Mouse (Mus musculus) heart, postnatal 0 days (tissue): ENCODE data around the gene Pagr1b. TPM values are rescaled to one million over a fixed set of nuclear protein-coding genes. Genes with fewer than 3 reads are reported as not detected.

Source experiments
- ATAC-seq: fragments of 200-750 bp; cut with Nextera tagmentation; 2 replicates; pipeline ENCODE4 v1.8.0; 2017; ENCODE audit warnings: low read depth, moderate number of reproducible peaks, moderate library complexity; ENCODE audit not compliant: insufficient read depth
- DNase-seq: peaks from one replicate; pipeline ENCODE4 v3.0.0-alpha.2; 2016; ENCODE audit warnings: low spot score
- H3K27ac ChIP-seq: fragments of 300-500 bp; sonication (generic); 2 replicates; pipeline ENCODE4 v1.5.1; 2014; ENCODE audit warnings: low read depth, mild to moderate bottlenecking
- H3K27me3 ChIP-seq: fragments of 300-500 bp; sonication (generic); 2 replicates; pipeline ENCODE4 v1.6.1; 2014; ENCODE audit warnings: low read length, mixed read lengths; ENCODE audit not compliant: control insufficient read depth, insufficient read depth
- H3K36me3 ChIP-seq: fragments of 300-500 bp; sonication (generic); replicated peaks from 2 replicates; pipeline ENCODE4 v1.6.1; 2014; ENCODE audit warnings: low read length, mixed read lengths; ENCODE audit not compliant: control insufficient read depth, insufficient read depth
- H3K4me1 ChIP-seq: fragments of 300-500 bp; sonication (generic); 2 replicates; pipeline ENCODE4 v1.6.1; 2014; ENCODE audit warnings: antibody characterized with exemption; ENCODE audit not compliant: control insufficient read depth, insufficient read depth
- H3K4me2 ChIP-seq: fragments of 300-500 bp; sonication (generic); 2 replicates; pipeline ENCODE4 v1.6.1; 2014; ENCODE audit warnings: low read depth, mild to moderate bottlenecking, low read length, moderate library complexity
- H3K4me3 ChIP-seq: fragments of 300-500 bp; sonication (generic); 2 replicates; pipeline ENCODE4 v1.5.1; 2014; ENCODE audit warnings: low read depth, low read length
- H3K9ac ChIP-seq: fragments of 300-500 bp; sonication (generic); replicated peaks from 2 replicates; pipeline ENCODE4 v1.6.1; 2014; ENCODE audit warnings: low read depth, low read length, mixed read lengths
- H3K9me3 ChIP-seq: fragments of 300-500 bp; sonication (generic); replicated peaks from 2 replicates; pipeline ENCODE4 v1.6.1; 2016; ENCODE audit warnings: low read length; ENCODE audit not compliant: control insufficient read depth
- CTCF ChIP-seq: IDR thresholded peaks from 2 replicates; pipeline ENCODE4 v1.5.1; 2016; ENCODE audit warnings: antibody characterized with exemption, control low read depth, low read depth
- EP300 ChIP-seq: IDR thresholded peaks from 2 replicates; pipeline ENCODE4 v1.6.1; 2016; ENCODE audit warnings: antibody characterized with exemption, low read depth
- WGBS: fragments of 180-500 bp; shearing (Covaris S2); extraction: QIAGEN DNeasy Blood & Tissue Kit; methylation state at CpG from one replicate; pipeline ENCODE4 v1.1.7; 2014; 5-methylcytosine and 5-hydroxymethylcytosine counted together
- polyA plus RNA-seq: library from polyadenylated mRNA; unstranded; fragments of >200 nt; fragmentation: Nextera tagmentation; extraction: Ambion mirVana; gene quantifications from 2 replicates; pipeline ENCODE4 v1.2.1, GENCODE M21; 2015
- total RNA-seq: library from RNA; depleted of rRNA; stranded (reverse); fragments of >200 nt; gene quantifications from 2 replicates; pipeline ENCODE4 v1.2.3, GENCODE M21; 2014; ENCODE audit warnings: low replicate concordance

The Pagr1b gene
- total and polyA plus RNA-seq, 2 experiments from 2014 or later = not detected

GRCm38 (mm10) chr7:127003620-127004019, 12.7 kb downstream of the Pagr1b start:
- no peak overlapping the region for H3K4me2 ChIP-seq
- no peak overlapping the region for H3K9ac ChIP-seq
- 82% methylated on average over 5 of the region's 5 CpGs for WGBS
- H3K9me3 ChIP-seq = no peaks in the 10 kb centered on the region
- H3K4me3 ChIP-seq = no peak overlapping the region
- no peak overlapping the region for H3K27ac ChIP-seq
- H3K4me1 ChIP-seq = peaks cover 14% of the 10 kb centered on the region; the same call in 1 of the 2 replicates
- ATAC-seq (no peak), DNase-seq (no peak)
- TF ChIP-seq CTCF (no peak), EP300 (no peak)
- no peaks in the 10 kb centered on the region for H3K27me3 ChIP-seq
- H3K36me3 ChIP-seq = peaks cover 6% of the 10 kb centered on the region

GRCm38 (mm10) chr7:126999568-126999967, 16.7 kb downstream of the Pagr1b start:
- 67% methylated on average over 10 of the region's 10 CpGs for WGBS

GRCm38 (mm10) chr7:126996449-126996848, 19.8 kb downstream of the Pagr1b start:
- H3K9ac ChIP-seq = no peak overlapping the region
- no peaks in the 10 kb centered on the region for H3K9me3 ChIP-seq
- peaks cover 42% of the 10 kb centered on the region for H3K36me3 ChIP-seq
- H3K4me1 ChIP-seq = no peaks in the 10 kb centered on the region
- no peak overlapping the region for H3K27ac ChIP-seq
- no peaks in the 10 kb centered on the region for H3K27me3 ChIP-seq
- WGBS = 81% methylated on average over 4 of the region's 4 CpGs
- DNase-seq (no peak), ATAC-seq (no peak)
- no peak overlapping the region for H3K4me3 ChIP-seq
- TF ChIP-seq EP300 (no peak), CTCF (peak; percentile 6; the same call in 1 of the 2 replicates)
- H3K4me2 ChIP-seq = no peak overlapping the region

More at GRCm38 (mm10) chr7:126999568-126999967, 16.7 kb downstream of the Pagr1b start:
- Histone ChIP-seq H3K9ac (no peak overlapping the region), H3K4me2 (no peak overlapping the region), H3K36me3 (peaks cover 32% of the 10 kb centered on the region), H3K9me3 (no peaks in the 10 kb centered on the region), H3K27me3 (no peaks in the 10 kb centered on the region), H3K4me3 (no peak overlapping the region), H3K4me1 (no peaks in the 10 kb centered on the region), H3K27ac (no peak overlapping the region)
- ATAC-seq = no peak
- TF ChIP-seq CTCF (no peak), EP300 (no peak)
- no peak for DNase-seq

GRCm38 (mm10) chr7:126988816-126989215, 27.5 kb downstream of the Pagr1b start:
- Histone ChIP-seq H3K4me2 (no peak overlapping the region), H3K27me3 (no peaks in the 10 kb centered on the region), H3K9me3 (no peaks in the 10 kb centered on the region), H3K27ac (no peak overlapping the region), H3K4me3 (no peak overlapping the region), H3K4me1 (no peaks in the 10 kb centered on the region), H3K36me3 (peaks cover 33% of the 10 kb centered on the region), H3K9ac (no peak overlapping the region)
- DNase-seq = no peak
- no peak for ATAC-seq
- TF ChIP-seq EP300 (no peak), CTCF (no peak)
- 65% methylated on average over 8 of the region's 8 CpGs for WGBS

GRCm38 (mm10) chr7:126986319-126986718, 30.0 kb downstream of the Pagr1b start:
- DNase-seq = peak; percentile 38
- 44% methylated on average over 9 of the region's 9 CpGs for WGBS

GRCm38 (mm10) chr7:126984667-126985444, 31.4 kb downstream of the Pagr1b start:
- DNase-seq (no peak), ATAC-seq (no peak)
- no peak for TF ChIP-seq EP300
- TF ChIP-seq CTCF = no peak
- no peak overlapping the region for H3K4me3 ChIP-seq
- no peak overlapping the region for H3K4me2 ChIP-seq
- H3K9me3 ChIP-seq = no peaks in the 10 kb centered on the region
- no peaks in the 10 kb centered on the region for H3K4me1 ChIP-seq
- H3K36me3 ChIP-seq = peaks cover 30% of the 10 kb centered on the region
- H3K27ac ChIP-seq = no peak overlapping the region
- no peaks in the 10 kb centered on the region for H3K27me3 ChIP-seq
- WGBS = 38% methylated on average over 10 of the region's 10 CpGs
- H3K9ac ChIP-seq = no peak overlapping the region

More at GRCm38 (mm10) chr7:126986319-126986718, 30.0 kb downstream of the Pagr1b start:
- H3K27ac ChIP-seq = no peak overlapping the region
- H3K9me3 ChIP-seq = no peaks in the 10 kb centered on the region
- no peak overlapping the region for H3K4me3 ChIP-seq
- no peak overlapping the region for H3K4me2 ChIP-seq
- no peak for TF ChIP-seq EP300
- peak; percentile 62 for TF ChIP-seq CTCF
- H3K27me3 ChIP-seq = no peaks in the 10 kb centered on the region
- H3K4me1 ChIP-seq = no peaks in the 10 kb centered on the region
- peaks cover 26% of the 10 kb centered on the region for H3K36me3 ChIP-seq
- peak; percentile 74 for ATAC-seq
- H3K9ac ChIP-seq = no peak overlapping the region
